Mouse (Mus musculus): ENCODE measurements at regions not wholly inside any gene's neighbourhood (a gene's known extent, or its start where the extent isn't known, plus 50 kb on each side); places are given as distances from the start of the nearest gene placed in this dataset.

GRCm38 (mm10) chr6:96053476-96053875 is 59.5 kb upstream of the Fam19a1 start:
- TF ChIP-seq CTCF (IDR thresholded peaks at IDR 0.05; ENCODE audit: borderline replicate concordance, insufficient read depth, low read depth, low read length) (no peak), POLR2A (IDR thresholded peaks at IDR 0.05; ENCODE audit: borderline replicate concordance, insufficient read depth, low read length) (no peak)

All from cerebellum, adult 2 months (tissue).